Mouse (Mus musculus): ENCODE data around the gene Antxr1.

The Antxr1 gene

DNA sequence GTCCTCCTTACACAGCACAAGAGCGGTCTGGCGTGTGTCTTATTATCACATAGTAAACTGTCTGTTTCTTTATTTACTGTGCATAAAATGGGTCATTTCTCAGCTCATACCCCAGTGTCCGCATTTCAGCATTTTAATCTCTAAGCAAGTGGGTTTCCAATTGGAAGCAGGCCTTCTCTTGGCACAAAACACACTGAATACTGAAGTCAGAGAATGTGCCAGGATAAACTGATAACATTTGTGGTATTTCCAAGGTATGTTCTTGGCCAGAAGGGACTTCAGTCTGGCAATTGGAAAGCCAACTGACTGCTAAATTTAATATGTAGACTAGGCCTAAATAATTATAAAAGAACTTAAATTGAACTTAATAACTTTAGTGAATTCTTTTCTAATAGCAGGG is 84.9 kb downstream of the Antxr1 start:
- no peak for DNase-seq (ENCODE audit: low spot score in 2 of 2)

DNA sequence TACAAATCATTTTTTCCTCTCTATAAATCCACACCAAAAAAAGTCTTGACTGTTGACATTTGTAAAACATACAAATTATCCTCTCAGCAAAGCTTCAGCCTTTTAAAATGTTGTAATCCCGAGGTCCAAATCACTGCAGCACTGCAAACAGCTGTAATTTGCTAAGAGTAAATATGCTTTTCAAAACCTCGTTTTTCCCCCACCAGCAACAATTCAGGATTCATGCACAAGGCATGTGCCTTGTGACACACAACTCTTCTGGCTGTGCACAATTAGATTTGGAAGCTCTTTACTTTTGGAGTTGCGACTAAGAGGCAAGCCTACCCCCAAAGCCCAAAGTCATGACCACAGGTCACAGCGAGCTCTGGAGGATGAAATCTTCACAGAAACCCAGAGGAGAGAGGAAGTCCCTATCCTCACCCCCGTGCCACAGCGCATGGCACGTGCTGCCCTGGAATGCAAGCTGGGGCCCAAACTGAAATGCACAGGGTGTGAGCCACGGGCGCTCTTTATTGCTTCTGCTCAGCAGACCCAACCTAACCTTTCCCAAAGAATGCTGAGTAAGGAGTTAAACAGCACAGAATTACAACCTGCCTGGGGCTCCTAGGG is 87.3 kb downstream of the Antxr1 start:
- no peak for DNase-seq (ENCODE audit: low spot score in 2 of 2)

DNA sequence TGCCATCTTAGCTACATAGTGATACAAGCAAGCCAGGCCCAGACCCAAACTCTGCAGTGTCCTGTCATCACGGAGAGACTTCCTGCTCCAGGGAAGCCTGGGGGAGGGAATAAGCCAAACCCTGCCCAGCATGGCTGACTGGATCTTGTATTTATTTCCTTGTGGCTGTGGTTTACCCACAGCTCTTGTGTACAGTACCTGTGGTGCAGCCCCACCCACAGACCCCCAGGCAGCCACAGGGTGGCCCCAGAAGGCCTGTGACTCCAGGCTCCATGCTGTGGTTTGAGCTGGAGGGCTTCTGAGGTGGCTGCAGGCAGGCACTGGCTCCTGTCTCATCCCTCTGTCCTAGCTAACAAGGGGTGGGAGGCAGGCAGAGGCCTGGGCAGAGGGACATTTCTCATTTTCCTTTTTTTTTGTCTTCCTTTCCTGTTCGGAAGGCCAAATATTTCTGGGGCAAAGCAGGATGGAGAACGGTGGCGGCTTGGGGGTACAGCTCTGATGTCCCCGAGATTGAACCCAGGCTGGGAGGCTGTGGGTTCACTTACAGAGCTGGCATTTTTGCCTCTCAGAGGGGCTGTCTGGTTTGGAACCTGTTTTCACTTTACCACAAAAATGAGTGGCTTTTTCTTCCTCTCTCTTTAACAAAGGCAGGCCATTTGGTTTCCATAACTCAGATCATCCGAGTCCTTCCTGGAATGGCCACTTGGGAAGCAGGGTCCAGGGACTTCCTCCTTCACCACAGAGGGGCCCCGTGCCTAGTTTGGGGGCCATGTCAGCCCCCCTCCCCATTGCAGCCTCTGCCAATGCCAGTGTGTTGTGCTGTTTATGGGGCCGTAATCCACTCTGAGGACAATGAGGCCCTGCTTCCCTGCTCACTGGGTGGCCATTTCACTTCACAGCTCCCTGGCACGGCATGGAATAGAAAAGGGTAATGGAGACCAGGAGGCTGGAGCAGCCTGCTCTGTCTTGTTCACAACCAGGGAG is 91.2 kb downstream of the Antxr1 start:
- no peak for DNase-seq (ENCODE audit: low spot score in 2 of 2)

- DNase-seq (ENCODE audit: low spot score in 2 of 2): no peak
Observed at GRCm38 (mm10) chr6:87237260-87237659, 98.4 kb downstream of the Antxr1 start.

- DNase-seq (ENCODE audit: low spot score in 2 of 2): no peak
Observed at GRCm38 (mm10) chr6:87236061-87236460, 99.6 kb downstream of the Antxr1 start.

GRCm38 (mm10) chr6:87233111-87233510 is 102.5 kb downstream of the Antxr1 start:
- no peak for DNase-seq (ENCODE audit: low spot score in 2 of 2)

DNA sequence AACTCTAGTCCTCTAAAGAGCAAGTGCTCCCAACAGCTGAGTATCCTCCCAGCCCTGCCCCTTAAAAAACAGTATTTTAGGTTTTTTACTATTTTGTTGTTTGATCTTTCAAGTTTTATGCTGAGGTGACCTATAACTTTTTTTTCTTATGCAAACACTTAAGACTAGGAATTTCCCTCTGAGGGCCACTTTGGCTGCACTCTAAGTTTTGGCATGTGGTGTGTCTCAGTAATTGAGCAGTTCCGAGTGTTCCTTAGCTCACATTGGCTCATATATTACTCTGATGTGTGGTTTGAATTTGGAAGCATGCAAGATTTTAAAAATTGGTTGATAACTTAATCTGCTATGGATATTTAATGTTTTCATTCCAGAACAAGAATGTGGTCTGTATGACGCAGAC is 105.6 kb downstream of the Antxr1 start:
- no peak for DNase-seq (ENCODE audit: low spot score in 2 of 2)

DNA sequence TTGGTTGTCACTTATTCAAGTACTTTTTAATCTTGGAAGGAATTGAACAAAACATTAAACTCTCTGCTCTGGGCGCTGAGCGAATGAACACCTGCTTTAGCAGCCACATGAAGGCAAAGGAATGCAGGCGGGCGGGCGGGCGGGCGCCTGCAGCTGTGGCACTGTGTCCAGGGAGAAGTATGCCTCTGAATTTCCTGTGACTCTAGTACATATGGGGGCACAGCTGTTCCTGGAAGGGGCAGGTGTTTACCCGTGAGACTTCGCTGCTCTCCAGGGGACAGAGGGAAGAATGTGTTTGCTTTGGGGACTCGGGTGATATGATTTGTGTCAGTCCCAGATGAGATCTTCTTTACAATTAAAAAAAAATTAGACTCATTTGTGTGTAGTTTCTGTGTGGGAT is 107.7 kb downstream of the Antxr1 start:
- DNase-seq (ENCODE audit: low spot score in 2 of 2): peak; percentile 68 to 75

DNA sequence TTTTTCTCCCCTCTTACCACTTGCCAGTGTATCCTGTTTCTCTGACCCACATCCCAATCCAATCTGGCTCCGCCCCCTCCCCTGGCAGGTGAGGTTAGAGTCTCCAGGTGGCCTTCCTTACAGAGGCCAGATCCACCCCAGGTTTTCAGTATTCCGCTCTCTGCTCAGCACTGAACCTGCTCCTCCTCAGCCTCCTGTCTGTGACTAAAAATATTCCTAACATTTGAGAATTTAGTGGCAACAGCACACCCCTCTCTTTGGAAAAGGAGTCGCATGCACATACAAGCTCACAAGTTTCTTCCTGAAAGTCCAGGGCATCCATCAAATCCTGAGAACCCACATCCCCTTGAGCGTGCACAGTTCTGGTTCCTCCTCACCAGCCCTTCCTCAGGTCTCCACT is 109.3 kb downstream of the Antxr1 start:
- DNase-seq (ENCODE audit: low spot score in 2 of 2): no peak

DNA sequence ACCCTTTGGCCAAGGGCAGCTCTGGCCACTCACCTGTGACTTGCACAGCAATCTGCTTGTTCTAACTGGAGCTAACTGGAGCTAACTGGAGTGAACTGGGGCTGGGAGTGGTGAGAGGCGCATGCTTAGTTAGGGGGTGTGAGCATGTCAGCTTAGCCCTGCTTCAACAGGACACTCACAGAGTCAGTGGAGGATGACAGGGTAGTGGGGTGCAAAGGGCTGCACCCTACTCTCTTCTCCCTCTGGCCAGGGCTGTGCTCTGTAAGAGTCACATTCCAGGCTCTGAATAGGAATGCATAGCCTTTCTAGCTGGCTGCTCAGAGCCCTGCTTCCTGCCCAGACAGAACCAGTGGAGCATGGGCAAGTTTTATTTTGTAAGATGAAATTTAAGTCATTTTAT is 110.3 kb downstream of the Antxr1 start:
- DNase-seq (ENCODE audit: low spot score in 2 of 2): no peak

GRCm38 (mm10) chr6:87222854-87223631 is 112.6 kb downstream of the Antxr1 start:
- DNase-seq (ENCODE audit: low spot score in 2 of 2): no peak

GRCm38 (mm10) chr6:87219061-87219992 is 116.3 kb downstream of the Antxr1 start:
- no peak for DNase-seq (ENCODE audit: low spot score in 2 of 2)

- no peak for DNase-seq (ENCODE audit: low spot score in 2 of 2)
Observed at GRCm38 (mm10) chr6:87216114-87216591, 119.5 kb downstream of the Antxr1 start.

GRCm38 (mm10) chr6:87213262-87213661 is 122.4 kb downstream of the Antxr1 start:
- DNase-seq (ENCODE audit: low spot score in 2 of 2): no peak

- no peak for DNase-seq (ENCODE audit: low spot score in 2 of 2)
Observed at GRCm38 (mm10) chr6:87211551-87211950, 124.1 kb downstream of the Antxr1 start.

DNA sequence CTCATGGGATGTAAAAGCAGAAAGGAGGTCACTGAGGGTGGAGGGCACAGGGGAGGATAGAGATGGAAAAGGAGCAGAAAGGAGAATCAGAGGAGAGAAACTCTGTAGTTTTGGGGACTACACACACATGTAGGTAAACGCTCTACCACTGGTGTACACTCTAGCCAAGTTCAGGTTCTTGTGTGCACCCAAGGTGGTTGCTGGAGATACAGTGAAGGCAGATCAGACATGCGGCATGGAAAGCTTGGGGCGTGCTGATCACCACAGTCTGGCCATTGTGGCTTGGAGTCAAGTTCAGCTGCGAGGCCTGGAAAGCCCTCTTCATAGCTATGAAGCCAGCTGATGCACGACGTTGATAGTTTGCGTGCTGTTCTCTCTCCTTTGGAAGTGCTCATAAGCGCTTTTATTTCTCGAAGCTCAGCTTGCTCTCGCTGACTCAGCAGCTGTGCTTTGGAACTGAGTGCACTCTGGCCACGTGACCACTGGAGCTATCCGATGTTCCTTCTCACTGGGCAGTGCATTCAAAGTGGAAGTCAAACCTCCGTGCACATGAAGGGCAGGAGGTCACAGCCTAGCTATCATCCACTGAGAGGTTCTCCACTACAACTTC is 128.1 kb downstream of the Antxr1 start:
- no peak for DNase-seq (ENCODE audit: low spot score in 2 of 2)

DNA sequence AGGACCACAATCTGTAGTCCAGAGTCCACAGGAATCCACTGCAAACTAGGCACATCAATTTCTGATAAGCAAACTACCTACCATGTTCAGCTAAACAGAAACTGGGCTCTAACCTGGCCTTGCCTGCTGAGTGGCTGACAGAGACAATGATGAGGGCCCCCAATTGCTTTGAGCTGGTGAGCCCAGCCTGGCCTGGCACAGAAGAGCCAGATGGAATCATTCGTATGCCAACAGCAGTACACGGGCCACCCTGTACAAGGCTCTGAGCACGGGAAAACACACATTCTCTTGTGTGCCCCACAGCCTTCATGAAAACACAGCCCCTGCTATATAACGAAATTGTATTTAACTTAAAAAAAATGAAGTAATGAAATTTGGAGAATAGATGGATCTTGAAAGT is 128.8 kb downstream of the Antxr1 start:
- no peak for DNase-seq (ENCODE audit: low spot score in 2 of 2)

GRCm38 (mm10) chr6:87203467-87203866 is 132.2 kb downstream of the Antxr1 start:
- no peak for DNase-seq (ENCODE audit: low spot score in 2 of 2)

GRCm38 (mm10) chr6:87203065-87203464 is 132.6 kb downstream of the Antxr1 start:
- no peak for DNase-seq (ENCODE audit: low spot score in 2 of 2)

GRCm38 (mm10) chr6:87202048-87202605 is 133.5 kb downstream of the Antxr1 start:
- DNase-seq (ENCODE audit: low spot score in 2 of 2): no peak
